Mouse (Mus musculus) forebrain, embryonic 14.5 days (tissue): ENCODE results near the gene Mageb3. TPM values are rescaled to one million over a fixed set of nuclear protein-coding genes. Genes with fewer than 3 reads are reported as not detected.
"Not testable (repeated sequence)": the region's sequence is repeated elsewhere in the genome, so short reads cannot be mapped to it uniquely, and the experiment has no call there.

Experiments
- ATAC-seq: fragments of 200-750 bp; cut with Nextera tagmentation; 2 replicates; pipeline ENCODE4 v1.8.0; 2017; ENCODE audit warnings: mild to moderate bottlenecking, moderate library complexity
- DNase-seq: peaks from one replicate; pipeline ENCODE4 v3.0.0-alpha.2; 2015; ENCODE audit warnings: low spot score
- H3K27ac ChIP-seq: fragments of 300-500 bp; sonication (generic); 2 replicates; pipeline ENCODE4 v1.5.1; 2014; ENCODE audit warnings: low read depth, mild to moderate bottlenecking, control low read depth, low read length, moderate library complexity
- H3K27me3 ChIP-seq: fragments of 300-500 bp; sonication (generic); replicated peaks from 2 replicates; pipeline ENCODE4 v1.6.1; 2014; ENCODE audit warnings: low read length, control low read depth, mixed read lengths; ENCODE audit not compliant: control insufficient read depth, insufficient read depth
- H3K36me3 ChIP-seq: fragments of 300-500 bp; sonication (generic); 2 replicates; pipeline ENCODE4 v1.6.1; 2014; ENCODE audit warnings: low read length, control low read depth; ENCODE audit not compliant: control insufficient read depth, insufficient read depth
- H3K4me1 ChIP-seq: fragments of 300-500 bp; sonication (generic); 2 replicates; pipeline ENCODE4 v1.6.1; 2014; ENCODE audit warnings: antibody characterized with exemption, low read length, control low read depth; ENCODE audit not compliant: control insufficient read depth, insufficient read depth
- H3K4me2 ChIP-seq: fragments of 300-500 bp; sonication (generic); 2 replicates; pipeline ENCODE4 v1.6.1; 2014; ENCODE audit warnings: mild to moderate bottlenecking, control low read depth, low read length
- H3K4me3 ChIP-seq: fragments of 300-500 bp; sonication (generic); 2 replicates; pipeline ENCODE4 v1.5.1; 2014; ENCODE audit warnings: low read depth, low read length, control low read depth
- H3K9ac ChIP-seq: fragments of 300-500 bp; sonication (generic); 2 replicates; pipeline ENCODE4 v1.6.1; 2014; ENCODE audit warnings: mild to moderate bottlenecking, low read length, control low read depth, moderate library complexity
- H3K9me3 ChIP-seq: fragments of 300-500 bp; sonication (generic); replicated peaks from 2 replicates; pipeline ENCODE4 v1.6.1; 2016; ENCODE audit warnings: low read length, control low read depth, mixed read lengths; ENCODE audit not compliant: control insufficient read depth
- WGBS: fragments of 180-500 bp; shearing (Covaris S2); extraction: QIAGEN DNeasy Blood & Tissue Kit; methylation state at CpG from one replicate; pipeline ENCODE4 v1.1.7; 2014; 5-methylcytosine and 5-hydroxymethylcytosine counted together
- polyA plus RNA-seq: library from polyadenylated mRNA; unstranded; fragments of >200 nt; fragmentation: Nextera tagmentation; extraction: Ambion mirVana; gene quantifications from 2 replicates; pipeline ENCODE4 v1.2.1, GENCODE M21; 2014

Mageb3 gene
- polyA plus RNA-seq, result 0.50 and 0.83 TPM in 2 replicates

DNA sequence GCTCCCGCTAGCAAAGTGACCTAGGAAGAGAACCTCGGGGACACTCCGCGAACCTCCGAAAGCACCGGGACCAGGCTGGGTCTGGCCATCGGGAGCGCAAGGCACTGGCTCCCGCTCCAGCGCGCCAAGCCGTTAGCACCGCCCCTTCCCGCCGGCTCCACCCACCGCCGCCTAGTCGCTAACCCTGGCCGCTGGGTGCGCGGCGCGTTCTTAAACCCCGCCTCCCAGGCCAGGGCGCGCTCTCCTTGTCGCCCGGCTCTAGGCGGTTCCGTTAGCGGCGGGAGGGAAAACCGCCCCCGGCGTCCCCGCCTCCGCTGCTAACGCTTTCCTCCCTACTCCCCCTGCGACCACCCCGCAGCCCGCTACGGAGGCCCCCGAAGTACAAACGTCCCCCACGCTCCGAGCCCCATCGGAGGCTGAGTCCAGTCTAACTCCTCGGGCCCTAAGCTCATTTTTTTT lies at the start of gene Mageb3, which contains the start of gene Ctdspl2:
Gene Mageb3 (minus strand): TSS at position 328 of the 459 bp plus-strand sequence.
Gene Ctdspl2 (plus strand): TSS at position 237 of the 459 bp plus-strand sequence.
- Histone ChIP-seq H3K9me3 (no peaks in the 10 kb centered on the region), H3K4me2 (peak within 1 kb of the TSS; percentile 71), H3K4me1 (peaks cover 11% of the 10 kb centered on the region), H3K9ac (peak within 1 kb of the TSS; percentile 95), H3K4me3 (peak within 1 kb of the TSS; percentile 85), H3K27ac (peak within 1 kb of the TSS; percentile 86), H3K36me3 (no peaks in the 10 kb centered on the region), H3K27me3 (no peaks in the 10 kb centered on the region)
- DNase-seq (peak; percentile 97), ATAC-seq (peak; percentile 96)
- WGBS, result under 1% methylated on average over 48 of the region's 48 CpGs

DNA sequence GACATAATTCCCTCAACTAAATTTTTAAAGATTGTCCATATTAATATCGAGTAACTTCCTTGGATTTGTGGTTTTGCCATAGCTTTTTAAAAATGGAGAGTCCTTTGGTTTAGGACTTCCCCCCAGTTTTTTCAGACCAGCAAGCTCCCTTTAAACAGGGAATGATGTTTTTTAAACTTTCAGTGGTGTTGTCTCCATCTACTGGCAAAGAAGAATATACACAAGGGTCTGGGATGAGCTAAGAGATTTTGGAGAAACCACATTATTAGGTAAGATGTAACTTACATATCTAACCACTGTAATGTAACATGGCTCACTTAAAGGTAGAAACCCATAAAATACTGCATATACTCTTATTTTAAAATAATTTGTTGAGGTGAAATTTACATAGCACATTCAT lies 39.8 kb upstream of the Mageb3 start:
- DNase-seq (peak; percentile 39), ATAC-seq (no peak)
- WGBS, result 89% methylated on average over 1 of the region's 1 CpGs
- Histone ChIP-seq H3K9me3 (no peaks in the 10 kb centered on the region), H3K27ac (no peak overlapping the region), H3K27me3 (no peaks in the 10 kb centered on the region), H3K4me2 (no peak overlapping the region), H3K4me1 (no peaks in the 10 kb centered on the region), H3K36me3 (peaks cover 43% of the 10 kb centered on the region), H3K4me3 (no peak overlapping the region), H3K9ac (no peak overlapping the region)

DNA sequence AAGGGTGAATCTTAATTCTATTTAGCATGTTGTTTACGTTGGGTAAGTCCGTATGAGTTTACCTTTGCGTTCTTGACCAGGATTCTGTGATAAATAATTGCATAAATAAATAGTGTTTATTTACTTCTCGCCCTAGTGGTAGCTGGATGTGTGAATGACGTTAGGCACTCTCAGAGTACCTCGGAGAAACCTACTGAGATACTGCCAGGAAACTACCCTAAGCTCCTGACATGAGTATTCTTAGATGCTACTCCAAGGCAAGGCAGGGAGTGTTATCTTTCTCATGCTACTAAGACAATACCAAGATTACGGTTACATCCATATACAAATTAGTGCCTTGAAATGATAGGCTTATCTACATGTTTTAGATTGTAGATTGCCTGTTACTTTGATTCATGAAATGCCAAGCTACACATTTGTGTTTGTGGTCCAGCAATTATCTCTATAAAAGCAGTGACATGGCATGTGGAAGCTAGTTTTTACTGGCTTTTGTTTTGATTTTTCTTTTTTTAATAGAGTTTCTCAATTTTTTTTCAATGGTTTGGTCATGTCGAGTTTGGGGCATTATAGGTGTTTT lies 1.4 kb upstream of the Mageb3 start:
- DNase-seq, result peak; percentile 6
- Histone ChIP-seq H3K4me1 (peaks cover 11% of the 10 kb centered on the region), H3K27me3 (no peaks in the 10 kb centered on the region), H3K4me2 (peak overlapping the region; percentile 71), H3K27ac (no peak overlapping the region), H3K4me3 (peak overlapping the region; percentile 85), H3K36me3 (peaks cover 3% of the 10 kb centered on the region; the same call in 1 of the 2 replicates), H3K9me3 (no peaks in the 10 kb centered on the region), H3K9ac (peak overlapping the region; percentile 95)
- ATAC-seq, result no peak
- WGBS, result 11% methylated on average over 8 of the region's 8 CpGs

DNA sequence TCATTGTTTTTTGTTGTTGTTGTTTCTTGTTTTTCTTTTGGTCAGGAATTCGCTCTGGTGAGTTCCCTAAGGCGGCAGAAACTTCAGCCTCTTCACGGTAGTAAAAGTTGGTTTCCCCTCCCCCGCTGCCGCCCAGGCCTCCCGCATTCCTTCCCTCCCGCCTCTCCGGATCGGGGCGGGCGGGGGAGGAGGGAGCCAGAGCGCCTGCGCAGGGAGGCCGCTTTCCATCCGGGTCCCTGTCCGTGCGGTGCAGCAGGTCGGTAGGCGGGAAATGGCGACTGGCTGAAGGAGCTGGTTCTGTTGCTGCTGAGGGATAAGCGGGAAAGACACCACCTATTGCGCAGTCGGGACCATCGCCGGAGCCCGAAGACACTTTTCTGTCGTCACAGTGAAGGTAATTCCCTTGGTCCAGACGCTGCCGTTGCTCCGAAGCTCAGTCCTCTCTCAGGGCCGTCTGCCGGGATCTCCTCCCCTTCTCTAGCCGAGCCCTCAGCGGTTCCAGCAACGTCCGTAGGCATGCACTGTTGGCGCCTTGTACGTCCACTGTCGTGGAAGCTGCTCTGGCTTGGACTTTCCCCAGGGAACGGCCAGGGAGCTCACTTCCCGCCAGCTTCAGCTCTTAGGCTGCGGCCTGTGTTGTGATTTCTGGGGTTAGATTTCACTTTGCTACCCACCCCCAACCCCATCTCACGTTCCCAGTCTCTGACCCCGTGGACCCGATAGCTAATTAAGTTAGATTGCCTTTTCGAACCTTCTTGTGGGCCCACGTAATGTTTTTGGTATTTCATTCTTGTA lies 529 bp upstream of the Mageb3 start:
- peak overlapping the region; percentile 71 for H3K4me2 ChIP-seq
- ATAC-seq, result peak; percentile 95
- peak overlapping the region; percentile 85 for H3K4me3 ChIP-seq
- H3K27me3 ChIP-seq, result no peaks in the 10 kb centered on the region
- no peaks in the 10 kb centered on the region for H3K36me3 ChIP-seq
- peak overlapping the region; percentile 86 for H3K27ac ChIP-seq
- H3K9ac ChIP-seq, result peak overlapping the region; percentile 95
- peaks cover 11% of the 10 kb centered on the region for H3K4me1 ChIP-seq
- WGBS, result 2% methylated on average over 47 of the region's 47 CpGs
- H3K9me3 ChIP-seq, result no peaks in the 10 kb centered on the region
- DNase-seq, result peak; percentile 95

DNA sequence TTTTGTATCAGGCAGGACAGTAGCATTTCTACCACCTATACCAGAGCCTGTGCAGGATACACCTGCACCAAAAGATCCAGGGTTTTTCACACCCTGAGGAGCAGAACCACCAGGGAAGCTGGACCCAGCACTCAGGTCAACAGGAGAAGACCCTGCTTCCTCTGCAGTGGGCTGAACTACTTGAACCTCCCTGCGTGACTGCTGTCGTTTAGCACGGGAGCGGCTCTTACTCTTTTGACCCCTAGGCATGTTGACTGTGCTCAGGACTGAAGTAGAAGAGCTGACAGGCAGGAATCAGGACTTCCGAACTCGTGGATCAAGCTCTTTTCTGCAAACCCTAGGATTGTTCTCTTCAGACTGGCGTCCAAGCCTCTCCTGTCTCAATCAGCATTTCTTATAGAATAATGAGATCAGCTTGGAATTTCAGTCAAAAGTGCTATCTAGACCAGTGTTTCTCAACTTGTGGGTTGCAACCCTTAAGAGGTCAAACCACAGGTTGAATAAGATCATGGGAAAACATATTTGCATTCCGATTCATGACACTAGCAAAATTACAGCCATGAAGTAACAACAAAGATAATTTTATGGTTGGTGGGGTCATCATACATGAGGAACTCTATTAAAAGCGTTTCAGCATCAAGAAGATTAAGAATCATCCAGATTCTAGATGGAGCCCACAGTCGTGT lies 778 bp downstream of the Mageb3 start:
- no peak for ATAC-seq
- Histone ChIP-seq H3K9ac (peak overlapping the region; percentile 95), H3K36me3 (no peaks in the 10 kb centered on the region), H3K4me3 (peak overlapping the region; percentile 85), H3K4me2 (peak overlapping the region; percentile 71), H3K4me1 (peaks cover 11% of the 10 kb centered on the region), H3K9me3 (no peaks in the 10 kb centered on the region), H3K27me3 (no peaks in the 10 kb centered on the region), H3K27ac (peak overlapping the region; percentile 86)
- no peak for DNase-seq
- 26% methylated on average over 10 of the region's 10 CpGs for WGBS

DNA sequence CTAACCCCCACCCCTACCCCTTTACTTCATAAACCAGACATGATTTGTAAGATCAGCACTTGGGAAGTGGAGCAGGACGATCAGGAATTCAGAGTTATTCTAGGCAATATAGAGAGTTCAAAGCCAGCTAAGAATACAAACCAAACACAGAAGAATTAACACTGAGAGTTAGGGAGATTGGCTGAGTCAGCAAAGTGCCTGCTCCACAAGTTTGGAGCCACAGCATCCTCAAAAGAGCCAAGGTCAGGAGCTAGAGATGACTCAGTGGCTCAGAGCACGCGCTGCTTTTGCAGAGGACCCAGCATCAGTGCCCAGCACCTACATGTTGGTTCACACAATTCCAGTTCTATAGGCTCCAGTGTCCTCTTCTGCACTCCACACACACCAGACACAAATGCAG lies 12.5 kb downstream of the Mageb3 start:
- ATAC-seq, result no peak
- Histone ChIP-seq H3K9ac (no peak overlapping the region), H3K4me2 (no peak overlapping the region), H3K4me3 (no peak overlapping the region), H3K4me1 (no peaks in the 10 kb centered on the region), H3K36me3 (no peaks in the 10 kb centered on the region), H3K27me3 (no peaks in the 10 kb centered on the region), H3K9me3 (no peaks in the 10 kb centered on the region), H3K27ac (no peak overlapping the region)
- 88% methylated on average over 3 of the region's 3 CpGs for WGBS
- no peak for DNase-seq

DNA sequence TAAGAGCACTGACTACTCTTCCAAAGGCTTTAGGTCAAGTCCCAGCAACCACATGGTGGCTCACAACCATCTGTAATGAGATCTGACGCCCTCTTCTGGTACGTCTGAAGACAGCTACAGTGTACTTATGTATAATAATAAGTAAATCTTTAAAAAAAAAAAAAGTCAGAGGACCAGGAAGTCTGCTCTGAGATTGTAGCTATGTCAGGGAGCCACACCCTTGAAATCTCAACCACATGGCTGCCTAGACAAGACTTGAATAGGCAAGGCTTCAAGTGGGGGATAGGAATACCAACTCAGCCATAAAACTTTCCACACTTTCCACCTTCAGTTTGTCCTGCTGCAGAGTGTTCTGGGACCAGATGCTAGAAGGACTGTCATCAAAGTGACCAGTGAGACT lies 18.3 kb downstream of the Mageb3 start:
- not testable (repeated sequence) for ATAC-seq, H3K9me3 ChIP-seq
- 87% methylated on average over 2 of the region's 2 CpGs for WGBS

DNA sequence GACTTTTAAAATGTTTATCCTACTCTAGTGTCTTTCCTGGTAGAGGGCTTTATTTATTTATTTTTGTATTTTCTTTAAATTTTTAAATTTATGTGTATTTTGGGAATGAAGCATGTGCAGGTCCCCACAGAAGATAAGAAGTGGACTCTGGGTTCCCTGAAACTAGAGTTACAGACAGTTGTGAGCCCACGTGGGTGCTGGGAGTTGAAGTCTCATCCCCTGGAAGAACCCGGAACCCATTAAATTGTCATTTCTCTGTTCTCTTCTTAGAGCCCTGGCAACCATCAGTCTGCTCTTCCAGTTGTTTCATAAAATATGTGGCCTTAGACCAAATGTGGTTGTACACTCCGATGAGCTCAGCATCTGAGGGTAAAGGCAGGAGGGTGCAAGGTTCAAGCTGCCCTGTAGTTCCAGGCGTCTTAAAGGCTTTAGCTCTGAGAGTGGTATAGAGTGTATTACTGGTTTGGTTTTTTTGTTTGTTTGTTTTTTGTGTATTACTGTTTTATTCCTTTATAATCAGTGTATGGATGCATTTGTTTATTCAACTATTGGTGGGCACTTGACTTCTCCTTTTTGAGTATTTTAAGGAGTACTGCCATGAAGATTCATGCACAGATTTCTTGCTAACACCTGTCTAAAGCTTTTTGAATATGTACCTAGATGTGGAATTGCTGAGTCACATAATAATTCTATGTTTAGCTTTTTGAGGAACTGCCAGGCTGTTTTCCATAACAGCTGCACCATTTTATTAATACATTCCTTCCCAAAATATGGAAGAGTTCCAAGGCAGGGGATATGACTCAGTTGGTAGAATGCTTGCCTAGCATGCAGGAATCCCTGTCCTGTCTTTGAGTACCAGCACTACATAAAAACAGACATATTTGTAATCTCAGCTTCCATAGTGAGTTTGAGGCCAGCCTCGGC lies 39.6 kb downstream of the Mageb3 start:
- H3K27ac ChIP-seq, result no peak overlapping the region

More for the DNA sequence above, 18.3 kb downstream of the Mageb3 start:
- not testable (repeated sequence) for H3K9ac ChIP-seq, H3K4me1 ChIP-seq, H3K27me3 ChIP-seq, H3K4me2 ChIP-seq, H3K4me3 ChIP-seq, H3K27ac ChIP-seq, DNase-seq
- H3K36me3 ChIP-seq, result peaks cover 21% of the 10 kb centered on the region; the same call in 1 of the 2 replicates

More for the DNA sequence above, 39.6 kb downstream of the Mageb3 start:
- ATAC-seq, result no peak
- Histone ChIP-seq H3K4me2 (no peak overlapping the region), H3K27me3 (no peaks in the 10 kb centered on the region), H3K4me1 (no peaks in the 10 kb centered on the region), H3K36me3 (peaks cover 37% of the 10 kb centered on the region; the same call in 1 of the 2 replicates), H3K9me3 (no peaks in the 10 kb centered on the region), H3K4me3 (no peak overlapping the region), H3K9ac (no peak overlapping the region)
- 94% methylated on average over 5 of the region's 5 CpGs for WGBS
- DNase-seq, result no peak
